Mouse (Mus musculus): ENCODE data around the gene Ubc.
"Not testable (repeated sequence)": the region's sequence is repeated elsewhere in the genome, so short reads cannot be mapped to it uniquely, and the experiment has no call there.

Ubc gene

DNA sequence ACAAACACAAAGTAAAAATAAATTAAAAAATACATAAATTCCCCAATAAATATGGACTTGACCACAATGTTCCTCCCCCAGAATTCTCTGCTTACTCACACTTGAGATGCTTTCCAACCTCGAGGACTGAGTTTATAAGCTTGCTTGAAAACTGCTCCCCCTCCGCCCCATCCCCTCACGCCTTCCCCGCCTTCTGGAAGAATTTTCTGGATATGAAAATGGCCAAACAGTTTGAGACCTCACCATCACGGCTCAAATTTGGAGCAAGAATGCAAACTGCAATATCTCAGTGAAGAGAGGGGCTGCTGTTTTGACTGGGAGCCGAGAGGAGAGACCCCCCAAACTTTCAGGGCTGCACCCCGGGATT, 14.5 kb upstream of the Ubc start:
- DNase-seq (ENCODE audit: low read depth), result no peak

DNA sequence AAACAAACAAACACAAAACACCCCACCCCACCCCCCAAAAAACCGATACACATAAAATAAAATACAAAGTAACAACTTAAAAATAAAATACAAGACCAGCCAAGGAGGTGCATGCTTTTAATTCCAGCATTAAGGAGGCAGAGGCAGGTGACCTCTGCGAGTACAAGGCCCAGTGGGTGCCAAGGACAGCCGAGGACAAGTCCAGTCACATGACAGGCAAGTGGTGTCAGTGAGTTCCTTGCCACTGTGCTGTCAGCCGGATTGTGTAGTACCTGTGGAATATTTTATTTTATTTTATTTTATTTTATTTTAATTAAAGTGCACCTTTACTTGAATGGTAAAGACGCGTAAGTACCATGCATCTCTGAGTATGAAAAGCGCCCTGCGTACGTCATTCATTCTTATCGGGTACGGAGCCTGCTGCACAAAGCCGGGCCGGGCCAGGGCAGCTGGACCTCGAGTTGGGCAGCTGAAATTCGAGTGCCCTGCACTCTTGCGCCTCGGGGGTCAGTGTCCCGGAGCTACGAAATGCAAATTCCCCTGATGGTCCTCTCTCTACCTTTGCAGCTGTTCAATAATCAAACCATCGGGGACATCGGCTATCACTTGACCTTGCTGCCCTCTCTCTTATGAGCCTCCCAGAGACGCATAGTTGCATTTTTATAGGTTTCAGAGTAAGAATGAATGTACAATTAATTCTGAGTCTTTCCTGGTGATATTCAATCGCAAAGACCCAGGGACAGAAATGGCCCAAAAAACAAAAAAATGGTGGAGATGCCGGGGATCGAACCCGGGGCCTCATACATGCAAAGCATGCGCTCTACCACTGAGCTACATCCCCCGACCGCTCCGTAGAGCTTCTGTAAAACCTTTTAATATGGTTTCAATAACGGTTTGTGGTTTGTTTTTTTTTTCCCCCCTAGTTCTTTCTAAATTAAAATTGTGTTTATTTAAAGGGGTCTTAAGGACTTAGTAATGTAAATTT, 13.8 kb upstream of the Ubc start:
- peak; percentile 90 for DNase-seq (ENCODE audit: low read depth)

DNA sequence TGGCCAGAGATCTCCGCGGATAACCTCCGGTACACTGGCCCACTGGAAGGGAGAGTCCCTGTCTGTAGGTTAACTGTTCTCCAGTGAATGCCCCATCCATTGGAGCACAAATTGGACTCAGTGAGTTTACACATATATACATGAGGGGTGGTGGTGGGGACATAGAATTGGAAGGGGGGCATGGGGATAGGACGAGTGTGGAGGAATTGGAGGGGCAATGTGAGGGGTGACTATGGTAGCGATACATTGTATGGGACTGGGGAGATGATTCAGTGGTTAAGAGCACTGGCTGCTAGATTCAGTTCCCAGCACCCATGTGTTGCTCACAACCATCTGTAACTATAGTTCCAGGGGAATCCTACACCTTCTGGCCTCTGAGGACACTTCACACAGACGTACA, 13.0 kb upstream of the Ubc start:
- DNase-seq (ENCODE audit: low read depth), result no peak

DNA sequence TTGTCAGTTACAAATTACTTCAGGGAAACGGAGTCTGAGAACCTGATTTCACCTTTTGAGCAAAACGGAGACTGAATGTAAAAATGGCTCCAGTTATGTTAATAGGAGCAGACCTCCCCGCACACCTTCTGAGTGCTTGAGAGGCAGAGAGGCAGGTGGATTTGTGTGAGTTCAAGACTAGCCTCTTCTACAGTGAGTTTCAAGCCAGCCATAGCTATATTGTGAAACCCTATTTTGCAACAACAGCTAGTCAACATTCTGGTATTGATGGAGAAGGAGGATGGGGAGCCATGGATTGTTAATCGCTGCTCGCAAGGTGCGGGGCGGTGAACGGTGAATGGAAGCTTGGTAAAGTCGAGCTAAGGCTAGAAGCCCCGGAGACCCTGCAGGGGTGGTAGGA, 12.5 kb upstream of the Ubc start:
- DNase-seq (ENCODE audit: low read depth), result peak; percentile 39

DNA sequence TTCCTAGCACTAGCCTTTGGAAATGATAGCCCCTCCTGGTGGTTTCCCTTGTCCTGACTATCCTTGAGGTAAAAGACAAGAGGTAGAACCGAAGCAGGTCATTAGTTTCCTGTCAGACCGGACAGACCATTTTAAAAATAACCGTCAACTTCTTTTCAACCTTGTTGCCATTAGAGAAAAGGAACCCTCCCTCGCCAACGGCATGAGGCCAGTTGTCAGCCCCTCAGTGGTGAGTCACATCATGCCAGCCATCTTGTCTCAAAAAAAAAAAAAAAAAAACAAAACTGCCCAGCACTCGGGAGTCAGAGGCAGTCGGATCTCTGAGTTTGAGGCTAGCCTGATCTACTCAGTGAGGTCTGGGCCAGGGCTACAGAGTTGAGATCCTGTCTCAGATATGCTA, 10.9 kb upstream of the Ubc start:
- peak; percentile 83 for DNase-seq (ENCODE audit: low read depth)

DNA sequence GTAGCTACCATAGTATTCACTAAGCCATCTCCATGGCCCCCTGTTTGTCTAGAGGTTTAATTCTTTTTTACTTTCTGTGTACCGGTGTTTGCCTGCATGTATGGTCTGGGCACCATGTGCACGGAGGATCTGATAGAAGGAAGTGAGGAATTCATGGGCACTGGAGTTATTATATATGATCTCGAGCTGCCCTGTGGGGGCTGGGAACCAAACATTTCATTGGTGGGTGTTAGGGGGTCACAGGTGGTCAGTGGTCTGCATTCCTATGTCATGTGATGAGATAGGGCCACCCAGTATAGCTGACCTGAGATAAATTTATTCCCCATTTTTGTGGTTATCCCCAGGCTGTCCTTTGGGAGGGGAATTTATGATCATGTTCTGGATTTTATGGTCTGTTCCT, 5.0 kb upstream of the Ubc start:
- DNase-seq (ENCODE audit: low read depth), result no peak

DNA sequence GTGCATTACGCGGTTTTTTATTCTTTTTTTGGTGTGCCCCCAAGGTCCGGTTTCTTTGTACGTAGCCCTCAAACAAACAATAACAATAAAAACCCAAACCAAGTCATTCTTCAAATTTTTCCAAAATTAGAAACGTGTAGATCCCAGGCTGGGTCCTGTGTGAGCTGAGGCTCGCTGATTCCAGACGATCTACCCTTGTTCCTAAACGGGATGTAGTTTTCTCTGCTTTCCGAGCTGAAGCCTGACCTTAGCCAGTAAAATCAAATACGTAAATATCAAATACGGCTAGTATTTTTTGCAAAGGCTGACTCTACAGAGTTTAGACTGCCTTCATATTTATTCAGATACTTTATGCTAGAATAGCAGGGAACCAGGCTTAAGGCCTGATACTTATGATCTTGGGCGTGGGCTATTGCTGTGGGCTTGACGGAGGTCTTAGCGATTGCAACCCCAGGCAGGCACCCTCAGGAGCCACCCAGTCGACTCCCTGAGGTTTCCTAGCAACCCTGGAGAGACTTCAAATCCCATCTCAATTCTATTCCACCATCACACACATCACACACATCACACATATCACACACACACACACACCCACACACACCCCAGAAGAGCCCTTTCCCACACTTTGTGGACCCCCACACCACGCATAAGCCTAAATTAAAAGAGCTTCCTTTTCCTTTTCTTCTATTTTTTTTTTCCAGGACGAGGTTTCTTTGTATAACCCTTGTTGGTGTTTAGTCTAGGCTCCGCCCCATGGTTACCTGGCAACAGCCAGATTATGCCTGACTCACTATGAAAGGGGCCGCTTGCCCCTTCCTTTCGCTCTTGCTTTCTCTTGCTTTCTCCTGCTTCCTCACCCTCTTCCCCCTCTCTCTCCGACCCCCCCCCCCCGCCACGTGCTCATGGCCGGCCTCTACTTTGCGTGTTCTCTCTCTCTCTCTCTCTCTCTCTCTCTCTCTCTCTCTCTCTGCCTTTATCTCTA, 3.9 kb upstream of the Ubc start:
- DNase-seq (ENCODE audit: low read depth), result peak; percentile 97

DNA sequence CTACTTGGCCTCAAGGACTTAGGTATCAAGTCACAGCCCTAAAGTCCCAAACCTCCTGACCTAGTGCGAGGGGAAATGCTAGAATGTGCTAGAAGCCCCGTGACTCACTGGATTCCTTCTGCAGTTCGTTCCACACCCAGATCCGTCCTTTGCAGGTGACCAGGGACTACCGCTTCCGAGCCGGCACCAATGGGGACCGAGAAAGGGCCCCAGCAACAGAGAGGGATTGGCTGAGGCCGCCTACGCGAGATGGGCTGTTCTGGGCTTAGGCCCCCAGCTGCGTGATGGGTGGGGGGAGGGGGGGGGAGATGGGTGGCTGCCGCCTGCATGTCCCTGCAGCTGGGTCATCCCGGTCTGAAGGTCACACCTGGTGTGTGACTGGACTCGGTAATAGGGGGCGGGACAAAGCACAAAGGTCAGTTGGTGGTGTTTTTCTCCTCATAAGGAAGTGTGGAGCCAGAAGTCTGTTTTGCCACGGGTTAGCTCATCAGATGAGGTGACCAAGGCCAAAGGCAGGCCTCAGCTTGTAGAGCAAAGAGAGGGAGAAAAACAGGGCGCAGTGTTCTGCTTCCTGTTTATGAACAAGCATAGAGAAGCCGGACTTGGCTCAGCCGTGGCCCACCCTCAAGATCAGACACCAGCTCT, 3.1 kb upstream of the Ubc start:
- peak; percentile 100 for DNase-seq (ENCODE audit: low read depth)

DNA sequence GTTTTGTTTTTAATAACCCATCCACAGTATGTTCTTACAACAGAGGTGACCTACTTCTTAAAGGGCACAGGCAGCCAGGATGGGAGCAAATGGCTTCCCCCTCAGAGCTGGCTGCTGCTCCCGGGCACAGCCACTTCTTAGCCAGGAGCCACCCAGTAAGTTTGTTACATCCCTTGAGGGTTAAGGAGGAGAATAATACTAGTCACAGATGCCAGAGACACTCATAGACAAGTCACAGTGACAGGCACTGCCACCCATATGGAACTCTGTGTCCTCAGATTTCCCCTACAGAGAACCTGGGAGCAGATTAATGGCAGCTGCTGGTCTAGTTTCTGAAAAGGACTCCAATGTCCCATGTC, 2.6 kb upstream of the Ubc start:
- DNase-seq (ENCODE audit: low read depth), result no peak

DNA sequence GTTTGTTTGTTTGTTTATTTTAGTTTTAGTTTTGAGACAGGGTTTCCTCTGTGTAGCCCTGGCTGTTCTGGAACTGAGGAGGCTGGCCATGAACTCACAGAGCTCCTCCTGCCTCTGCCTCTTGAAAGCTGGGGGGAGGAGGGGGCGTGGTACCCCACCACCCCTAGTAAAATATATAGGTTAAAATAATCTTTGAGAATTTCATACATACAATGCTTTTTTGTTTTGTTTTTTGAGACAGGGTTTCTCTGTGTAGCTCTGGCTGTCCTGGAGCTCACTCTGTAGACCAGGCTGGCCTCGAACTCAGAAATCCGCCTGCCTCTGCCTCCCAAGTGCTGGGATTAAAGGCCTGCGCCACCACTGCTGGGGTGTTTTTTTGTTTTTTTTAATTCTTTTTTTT, 2.2 kb upstream of the Ubc start:
- not testable (repeated sequence) for DNase-seq (ENCODE audit: low read depth)

DNA sequence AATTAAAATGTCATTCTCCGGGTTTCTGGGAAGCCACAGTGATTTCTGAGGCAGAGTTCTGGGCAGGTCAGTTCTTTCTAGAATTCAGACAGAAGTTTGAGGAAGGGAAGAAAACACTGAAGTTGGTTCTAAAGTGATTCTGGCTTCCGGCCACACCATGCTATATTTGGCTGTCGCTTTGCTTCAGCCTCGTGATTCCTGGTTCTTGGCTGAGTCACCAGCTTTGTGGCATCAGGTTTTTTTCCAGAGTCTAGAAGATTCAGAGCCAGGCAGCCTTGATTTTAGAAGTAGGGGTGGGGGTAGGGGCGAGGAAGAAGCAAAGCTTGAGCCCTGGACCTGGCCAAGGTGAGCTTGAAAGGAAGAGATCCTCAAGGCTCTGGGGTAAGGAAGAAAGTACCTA, 1.6 kb upstream of the Ubc start:
- DNase-seq (ENCODE audit: low read depth), result peak; percentile 95

DNA sequence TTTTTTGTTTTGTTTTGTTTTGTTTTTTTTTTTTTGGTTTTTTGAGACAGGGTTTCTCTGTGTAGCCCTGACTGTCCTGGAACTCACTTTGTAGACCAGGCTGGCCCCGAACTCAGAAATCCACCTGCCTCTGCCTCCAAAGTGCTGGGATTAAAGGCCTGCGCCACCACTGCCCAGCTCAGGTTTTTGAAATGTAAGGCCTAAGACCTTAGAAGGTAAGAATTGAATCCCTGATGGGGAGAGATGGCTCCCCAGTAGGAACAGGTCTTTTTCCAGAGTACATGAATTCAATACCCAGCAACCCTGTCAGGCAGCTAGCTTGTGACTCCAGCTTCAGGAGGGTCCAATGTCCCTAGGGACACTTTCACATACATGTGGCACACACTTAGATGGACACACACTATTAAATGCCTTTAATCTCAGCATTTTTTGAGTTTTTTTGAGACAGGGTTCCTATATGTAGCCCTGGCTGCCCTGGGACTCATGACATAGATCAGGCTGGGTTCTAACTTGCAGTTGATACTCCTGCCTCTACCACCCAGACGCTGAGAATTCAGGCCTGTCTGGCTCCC, 990 bp upstream of the Ubc start:
- no peak for DNase-seq (ENCODE audit: low read depth)

DNA sequence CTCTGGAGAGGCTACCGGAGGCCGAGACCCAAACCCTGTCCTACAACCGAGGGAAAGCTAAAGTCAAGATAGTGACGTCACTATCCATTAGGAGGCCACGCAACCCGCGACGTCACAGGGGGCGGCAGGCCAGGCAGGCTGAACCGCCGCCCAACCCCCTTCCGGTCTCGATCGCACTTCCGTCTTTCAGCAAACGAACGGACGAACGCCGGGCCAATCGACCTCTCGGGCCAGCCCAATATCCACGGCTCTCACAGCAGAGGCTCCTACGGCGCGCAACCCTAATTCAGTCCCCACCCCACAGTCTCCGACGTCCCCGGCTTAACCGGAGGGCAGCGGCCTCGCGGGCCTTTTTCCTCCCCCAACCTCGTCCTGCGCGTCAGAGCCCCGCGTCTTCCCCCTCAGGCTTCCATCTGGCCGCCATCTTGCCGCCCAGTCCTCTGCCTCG, 847 bp downstream of the Ubc start, which contains the start of gene Gm10382:
Gene Gm10382, plus strand, starts transcription at position 192 of the 448 bp plus-strand sequence.
- peak; percentile 95 for DNase-seq (ENCODE audit: low read depth)

DNA sequence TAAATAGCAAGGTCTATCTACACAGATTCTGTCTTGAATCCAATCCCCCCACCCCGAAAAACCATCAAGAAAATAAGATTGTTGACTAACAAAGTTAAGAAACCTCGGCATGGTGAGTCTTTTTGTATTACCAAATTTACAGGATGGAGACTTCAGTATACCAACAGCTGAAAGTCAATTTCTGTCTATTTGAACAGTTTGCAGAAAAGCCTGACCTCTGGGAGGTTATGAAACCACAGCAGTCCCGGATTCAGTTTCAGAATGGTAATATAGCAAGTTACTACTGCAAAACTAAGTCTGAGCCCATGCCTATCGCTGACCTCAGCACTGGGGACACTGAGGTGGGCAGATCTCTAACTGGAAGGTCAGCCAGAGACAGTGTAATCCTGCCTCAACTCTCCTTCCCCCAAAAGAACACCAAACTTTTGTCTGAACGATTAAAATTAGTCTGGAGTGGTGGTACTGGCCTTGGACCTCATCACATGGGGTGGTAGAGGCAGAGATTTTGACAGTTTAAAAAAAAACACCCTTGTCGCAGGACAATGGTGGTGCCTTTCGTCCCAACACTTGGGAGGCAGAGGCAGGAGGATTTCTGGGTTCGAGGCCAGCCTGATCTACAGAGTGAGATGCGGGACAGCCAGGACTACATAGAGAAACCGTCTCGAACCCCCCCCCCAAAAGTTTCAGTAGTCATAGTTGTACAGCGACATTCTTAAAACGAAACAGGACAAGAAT, 1.5 kb downstream of the Ubc start:
- no peak for DNase-seq (ENCODE audit: low read depth)

DNA sequence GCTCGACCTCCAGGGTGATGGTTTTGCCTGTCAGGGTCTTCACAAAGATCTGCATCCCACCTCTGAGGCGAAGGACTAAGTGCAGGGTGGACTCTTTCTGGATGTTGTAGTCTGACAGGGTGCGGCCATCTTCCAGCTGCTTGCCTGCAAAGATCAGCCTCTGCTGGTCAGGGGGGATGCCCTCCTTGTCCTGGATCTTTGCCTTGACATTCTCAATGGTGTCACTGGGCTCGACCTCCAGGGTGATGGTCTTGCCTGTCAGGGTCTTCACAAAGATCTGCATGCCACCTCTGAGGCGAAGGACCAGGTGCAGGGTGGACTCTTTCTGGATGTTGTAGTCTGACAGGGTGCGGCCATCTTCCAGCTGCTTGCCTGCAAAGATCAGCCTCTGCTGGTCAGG, 2.7 kb downstream of the Ubc start:
- DNase-seq (ENCODE audit: low read depth), result not testable (repeated sequence)

DNA sequence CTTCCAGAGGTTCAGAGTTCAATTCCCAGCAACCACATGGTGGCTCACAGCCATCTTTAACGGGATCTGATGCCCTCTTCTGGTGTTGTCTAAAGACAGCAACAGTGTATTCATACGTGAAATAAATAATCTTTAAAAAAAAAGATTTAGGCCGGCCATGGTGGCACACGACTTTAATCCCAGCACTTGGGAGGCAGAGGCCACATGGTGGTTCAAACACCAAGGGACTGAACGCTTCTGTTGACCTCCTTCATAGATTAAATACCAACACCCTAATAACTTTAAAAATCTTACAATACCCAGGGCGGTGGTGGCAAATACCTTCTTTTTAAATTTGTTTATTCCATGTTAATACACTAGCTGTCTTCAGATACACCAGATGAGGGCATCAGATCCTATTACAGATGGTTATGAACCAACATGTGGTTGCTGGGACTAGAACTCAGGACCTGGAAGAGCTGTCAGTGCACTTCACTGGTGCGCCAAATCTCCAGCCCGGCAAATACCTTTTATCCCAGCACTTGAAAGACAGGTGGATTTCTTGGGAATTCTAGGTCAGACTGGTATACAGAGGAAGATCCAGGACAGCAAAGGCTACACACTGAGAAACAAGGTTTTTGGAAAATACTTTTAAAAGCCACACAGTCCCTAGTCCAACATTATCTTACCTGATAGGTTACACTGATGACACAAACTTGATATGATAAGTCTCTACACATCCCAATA, 4.6 kb downstream of the Ubc start:
- no peak for DNase-seq (ENCODE audit: low read depth)

DNA sequence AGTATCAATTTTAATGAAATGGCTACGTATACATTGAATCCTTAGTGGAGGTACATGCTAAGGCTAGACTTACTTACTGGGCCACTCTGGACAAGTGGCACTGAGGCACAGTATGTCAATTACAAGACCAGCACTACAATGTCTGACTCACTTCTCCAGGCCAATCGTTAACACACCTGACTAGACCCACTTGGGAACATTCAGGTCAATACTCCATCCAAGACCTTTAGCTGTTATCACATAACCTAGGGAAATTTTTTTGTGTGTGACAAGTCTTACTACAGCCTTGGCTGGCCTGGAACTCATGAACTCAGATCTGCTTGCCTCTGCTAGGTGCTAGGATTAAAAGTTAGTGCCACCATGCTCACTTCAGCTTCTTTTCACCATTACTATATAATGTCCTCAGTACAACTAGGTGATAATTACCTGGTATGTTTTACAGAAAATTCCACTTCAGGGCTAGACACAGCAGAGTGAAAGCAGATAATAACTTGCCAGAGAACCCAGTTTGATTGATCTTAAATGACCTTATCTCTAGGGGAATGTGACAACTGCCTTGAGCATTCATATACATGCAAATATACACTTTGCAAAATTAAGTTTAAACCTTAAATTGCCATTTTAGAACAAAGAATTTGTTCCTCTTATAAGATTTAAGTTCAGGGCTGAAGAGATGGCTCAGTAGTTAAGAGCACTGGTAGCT, 5.3 kb downstream of the Ubc start:
- peak; percentile 49 for DNase-seq (ENCODE audit: low read depth)

DNA sequence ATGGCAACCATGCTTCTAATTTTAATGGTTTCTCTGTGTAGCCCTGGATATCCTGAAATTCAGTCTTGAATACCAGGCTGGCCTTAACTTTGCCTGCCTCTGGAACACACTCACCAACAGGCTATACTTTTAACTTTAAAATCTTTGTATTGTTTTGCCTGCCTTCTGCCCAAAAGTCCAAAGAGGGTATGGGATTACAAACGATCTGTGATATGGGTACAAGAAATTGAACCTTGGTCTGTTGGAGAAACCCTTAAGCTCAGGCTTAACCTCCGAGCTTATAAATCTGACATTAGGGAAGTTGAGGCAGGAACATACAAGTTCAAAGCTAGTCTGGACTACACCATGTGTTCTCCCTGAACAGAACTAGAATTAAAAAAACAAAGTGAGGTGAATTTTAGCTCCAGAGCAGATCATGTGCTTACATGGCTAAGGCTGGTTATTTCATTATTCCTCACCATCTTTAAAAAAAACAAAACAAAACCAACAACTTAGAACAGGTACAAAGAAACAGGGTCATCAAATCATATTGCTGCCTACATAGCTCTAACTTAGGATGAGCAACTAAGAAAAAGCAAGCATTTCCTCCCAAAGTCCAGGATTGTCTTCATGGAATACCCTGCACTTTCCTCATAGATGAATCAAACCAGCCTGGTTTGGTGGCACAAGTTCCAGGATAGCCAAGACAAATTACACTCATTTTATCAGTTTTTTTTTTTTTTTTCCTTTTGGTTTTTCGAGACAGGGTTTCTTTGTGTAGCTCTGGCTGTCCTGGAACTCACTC, 6.2 kb downstream of the Ubc start:
- peak; percentile 47 for DNase-seq (ENCODE audit: low read depth)
